Mouse (Mus musculus) megakaryocyte-erythroid progenitor cell, adult 5-6 weeks (primary cell): ENCODE results near the gene Shc1. TPM values are rescaled to one million over a fixed set of nuclear protein-coding genes. Genes with fewer than 3 reads are reported as not detected.
A peak's percentile ranks its signal among the peaks of the same experiment; 100 is the strongest.
"Not testable (repeated sequence)": the region's sequence is repeated elsewhere in the genome, so short reads cannot be mapped to it uniquely, and the experiment has no call there.

ENCODE experiments used
- ATAC-seq: replicated peaks from 2 replicates; pipeline ENCODE4 v1.8.0; 2016; ENCODE audit warnings: mild to moderate bottlenecking, inconsistent platforms; ENCODE audit not compliant: severe bottlenecking, poor library complexity, low FRiP score, low TSS enrichment
- total RNA-seq, 2 experiments: library from RNA; stranded (forward) in 1 of 2; stranded (reverse) in 1 of 2; fragments of 200-1000, 215-1000 nt in 1 of 2; fragments of >200 nt in 1 of 2; fragmentation: Nextera tagmentation in 1 of 2; gene quantifications; 2 replicates each; pipeline ENCODE4 v1.2.3; 2014 to 2017

The Shc1 gene
- total RNA-seq, 2 experiments from 2014 or later, result 68.5 to 95.9 TPM

DNA sequence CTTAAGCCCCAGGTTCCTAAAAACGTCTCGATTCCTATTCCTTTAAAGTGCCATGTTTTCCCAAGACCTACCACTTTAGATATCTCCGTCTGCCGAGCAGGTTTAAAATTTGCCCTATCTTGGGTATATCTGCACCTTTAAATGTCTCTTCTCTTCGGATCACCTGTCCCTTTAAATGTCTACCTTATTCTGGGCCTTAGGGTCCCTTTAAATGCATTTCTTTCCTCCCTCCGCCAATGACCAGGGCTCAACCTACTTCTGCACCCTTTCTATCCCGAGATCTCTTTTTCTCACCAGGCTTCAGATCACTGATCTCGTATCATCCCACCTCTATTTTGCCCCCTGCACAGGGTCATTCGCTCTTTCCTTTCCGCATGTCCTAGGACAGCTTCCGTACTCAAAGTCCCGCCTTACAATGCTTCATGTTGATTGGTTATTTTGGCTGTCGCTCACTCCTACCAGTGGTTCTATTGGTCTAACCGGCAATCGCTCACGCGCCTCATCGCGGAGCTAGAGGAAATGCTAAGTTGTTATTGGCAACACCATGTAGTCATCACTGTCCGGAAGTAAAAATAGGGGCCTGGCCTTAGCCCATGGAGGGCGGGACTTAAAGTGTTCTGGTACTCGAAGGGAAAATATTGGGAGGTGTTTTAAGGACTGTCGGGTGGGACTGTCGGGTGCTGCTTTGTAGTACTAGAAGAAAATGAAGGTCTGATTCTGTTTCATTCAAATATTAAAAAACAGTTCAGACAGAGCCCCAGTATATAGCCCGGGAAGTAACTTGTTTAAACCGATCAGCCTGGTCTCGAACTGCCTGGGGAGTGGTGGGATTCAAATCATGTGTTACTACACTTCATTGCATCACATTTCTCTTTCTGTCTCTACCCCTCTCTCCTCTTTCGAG, 6.5 kb upstream of the Shc1 start, which contains the start of gene Flad1:
Gene Flad1, minus strand, starts transcription at position 381 of the 904 bp plus-strand sequence.
- peak; percentile 99 for ATAC-seq

DNA sequence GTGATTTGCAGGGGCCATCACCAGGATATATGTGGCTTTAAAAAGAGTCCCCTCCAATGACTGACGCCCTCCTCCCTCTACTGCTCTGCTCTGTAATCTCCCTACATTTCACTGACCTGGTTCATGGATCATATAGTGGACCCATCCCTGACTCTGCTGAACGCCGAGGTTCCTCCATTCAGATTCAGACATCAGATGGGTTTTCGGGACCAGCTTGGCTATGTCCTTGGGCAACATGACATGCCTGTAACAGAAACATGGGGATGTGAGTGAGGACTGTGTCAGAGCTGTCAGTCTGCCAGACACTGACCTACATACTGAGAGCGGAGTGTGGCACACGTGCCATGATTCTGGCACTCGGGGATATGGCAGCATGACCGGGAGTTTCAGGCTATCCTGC, 2.1 kb upstream of the Shc1 start:
- ATAC-seq, result no peak

DNA sequence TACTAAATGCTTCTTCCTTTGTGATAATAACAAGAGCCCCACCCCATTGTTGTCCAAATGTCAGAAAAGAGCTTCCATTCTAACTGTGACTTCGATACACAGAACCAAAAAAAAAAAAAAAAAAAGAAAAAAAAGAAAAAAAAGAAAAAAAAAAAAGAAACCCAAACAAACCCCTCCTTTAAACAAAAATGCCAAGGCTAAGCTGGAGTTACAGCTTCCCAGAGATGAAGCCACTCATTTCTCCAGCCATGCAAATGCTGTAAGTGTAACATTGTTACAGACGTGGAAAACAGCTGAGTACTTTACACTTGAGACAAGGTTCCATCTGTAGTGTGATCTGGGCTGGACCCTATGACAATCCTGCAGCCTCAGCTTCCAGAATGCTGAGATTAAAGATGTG, 1.1 kb upstream of the Shc1 start:
- ATAC-seq, result no peak

GRCm38 (mm10) chr3:89417840-89418169, 438 bp upstream of the Shc1 start:
- ATAC-seq, result peak; percentile 4

- ATAC-seq, result no peak
These were observed 613 bp downstream of the Shc1 start for GRCm38 (mm10) chr3:89418861-89419250.

DNA sequence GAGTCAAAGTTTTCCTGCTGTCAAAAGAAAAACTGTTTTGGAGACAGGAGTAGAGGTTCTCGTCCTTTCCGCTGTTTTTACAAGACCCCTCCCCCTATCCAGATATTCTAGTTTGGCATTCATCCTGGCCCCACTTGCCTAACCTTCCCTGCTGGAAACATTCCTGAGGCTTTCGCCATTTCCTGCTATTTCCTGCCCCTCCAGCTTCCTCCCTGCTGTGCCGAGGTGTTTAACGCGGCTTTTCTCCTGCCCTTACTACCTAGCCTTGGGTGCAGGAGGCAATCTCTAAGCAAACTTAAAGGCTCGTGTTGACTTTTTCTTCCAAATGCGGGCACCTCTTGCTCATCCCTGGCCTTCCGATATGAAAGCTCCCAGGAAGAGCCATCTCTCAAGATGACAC, 1.3 kb downstream of the Shc1 start:
- no peak for ATAC-seq

GRCm38 (mm10) chr3:89419981-89420380, 1.7 kb downstream of the Shc1 start:
- no peak for ATAC-seq

- ATAC-seq, result no peak
These were observed 2.2 kb downstream of the Shc1 start for GRCm38 (mm10) chr3:89420421-89420820.

DNA sequence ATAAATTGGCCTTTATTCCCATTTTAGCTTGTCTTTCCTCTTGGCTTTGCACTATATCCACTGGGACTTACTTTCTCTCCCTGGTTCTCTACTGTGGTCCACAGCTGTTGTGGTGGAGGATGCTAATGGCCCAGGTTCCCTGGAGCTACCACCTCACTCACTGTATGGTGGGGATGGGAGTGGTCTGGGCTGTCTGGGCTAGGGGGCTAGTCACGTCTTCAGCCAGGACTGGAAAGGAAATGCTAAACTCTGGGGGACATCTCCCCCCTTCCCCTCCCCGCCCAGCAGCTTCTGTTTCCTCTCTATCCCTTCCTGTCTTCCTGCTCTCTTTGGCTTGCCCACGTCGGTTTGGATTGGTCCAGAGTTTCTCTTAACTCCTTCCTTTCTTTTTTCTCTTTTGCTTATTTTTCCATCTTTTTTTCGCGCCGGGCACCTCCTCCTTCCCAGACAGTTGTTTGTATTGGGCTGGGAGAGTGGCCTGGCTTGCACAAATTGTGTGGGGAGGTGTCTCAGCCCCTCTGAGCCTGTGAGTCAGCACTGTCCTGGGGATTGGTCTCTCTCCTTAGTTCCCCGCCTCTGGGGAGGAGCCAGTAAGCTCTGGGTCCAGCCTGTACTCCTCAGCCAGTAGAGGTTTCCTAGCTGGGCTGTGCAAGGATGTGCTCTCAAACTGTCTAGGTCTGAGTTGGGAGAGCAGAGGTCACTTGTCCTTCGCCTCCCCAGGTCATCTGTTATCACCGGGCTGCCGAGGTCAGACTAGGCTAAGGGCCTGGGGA, 2.9 kb downstream of the Shc1 start:
- ATAC-seq, result peak; percentile 62

GRCm38 (mm10) chr3:89421810-89422473, 3.7 kb downstream of the Shc1 start:
- ATAC-seq, result no peak

DNA sequence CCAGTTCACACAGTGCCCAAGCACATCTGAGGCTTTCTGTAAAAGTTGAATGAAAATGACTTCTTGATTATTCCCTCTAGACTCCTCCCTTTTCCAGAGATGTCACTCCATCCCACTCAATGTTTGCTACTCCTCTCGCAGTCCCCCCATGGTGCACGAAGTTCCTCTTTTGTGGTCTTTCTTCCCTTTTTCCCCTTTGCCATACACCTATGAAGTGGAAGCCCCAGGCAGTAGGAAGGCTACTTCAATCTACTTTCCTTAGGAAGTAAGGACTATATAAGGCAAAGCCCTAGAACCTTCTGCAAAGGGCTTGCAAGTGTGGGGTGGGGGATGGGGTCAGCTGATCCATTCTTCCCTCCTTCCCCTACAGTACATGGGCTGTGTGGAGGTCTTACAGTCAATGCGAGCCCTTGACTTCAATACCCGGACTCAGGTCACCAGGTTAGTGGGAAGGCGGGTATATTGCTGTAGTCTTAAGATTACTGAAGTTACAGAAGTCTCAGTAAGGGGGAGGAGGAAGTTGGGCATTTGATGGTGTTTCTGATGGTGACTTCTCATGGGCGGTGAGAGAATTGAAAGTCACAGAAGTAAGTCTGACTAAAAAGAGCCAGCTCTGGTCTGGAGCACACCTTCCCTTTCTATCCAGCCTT, 4.4 kb downstream of the Shc1 start:
- ATAC-seq, result no peak

DNA sequence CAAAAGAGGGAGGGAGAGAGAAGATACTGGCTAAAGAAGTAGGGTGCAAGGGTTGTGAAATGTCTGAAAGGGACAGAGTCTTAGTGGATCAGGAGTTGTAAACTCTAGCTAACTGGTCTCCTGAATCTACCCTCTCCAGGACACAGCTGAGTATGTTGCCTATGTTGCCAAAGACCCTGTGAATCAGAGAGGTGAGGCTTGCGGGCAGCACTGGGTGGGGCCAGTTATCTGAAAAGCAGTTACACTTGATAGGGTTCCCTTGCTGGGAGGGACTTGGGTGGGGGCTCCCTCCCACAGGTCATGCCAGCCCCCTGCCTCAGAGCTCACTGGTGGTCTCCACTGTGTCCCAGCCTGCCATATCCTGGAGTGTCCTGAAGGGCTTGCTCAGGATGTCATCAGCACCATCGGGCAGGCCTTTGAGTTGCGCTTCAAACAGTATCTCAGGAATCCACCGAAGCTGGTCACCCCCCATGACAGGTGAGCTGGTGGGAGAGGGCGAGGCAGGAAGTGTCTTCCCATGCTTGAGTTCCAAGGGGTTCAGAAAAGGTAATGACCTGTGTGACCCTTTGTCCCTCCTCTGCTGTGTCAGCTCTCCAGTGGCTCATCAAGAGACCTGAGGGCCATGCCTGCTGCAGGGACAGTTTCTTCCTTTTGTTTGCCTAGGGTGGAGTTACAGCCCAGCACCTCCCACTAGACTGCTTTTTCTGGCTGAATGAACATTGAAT, 6.3 kb downstream of the Shc1 start:
- 0 out of 2 replicates have a peak, but pooled peaks have one; percentile 20 for ATAC-seq

DNA sequence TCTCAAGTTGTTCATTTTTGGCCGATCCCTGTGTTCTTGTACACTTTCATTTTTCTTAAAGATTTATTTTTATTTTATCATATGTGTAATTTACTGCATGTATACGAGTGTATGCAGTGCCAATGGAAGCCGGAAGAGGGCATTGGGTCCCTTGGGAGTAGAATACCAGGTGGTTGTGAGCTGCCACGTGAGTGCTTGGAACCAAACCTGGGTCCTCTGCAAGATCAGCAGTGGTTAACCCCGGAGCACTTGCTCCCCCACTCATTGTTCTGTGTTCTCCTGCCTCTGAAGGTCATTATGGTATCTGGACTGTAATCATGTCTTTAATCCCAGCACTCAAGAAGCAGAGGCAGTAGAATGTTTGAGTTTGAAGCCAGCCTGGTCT, 6.9 kb downstream of the Shc1 start:
- no peak for ATAC-seq

DNA sequence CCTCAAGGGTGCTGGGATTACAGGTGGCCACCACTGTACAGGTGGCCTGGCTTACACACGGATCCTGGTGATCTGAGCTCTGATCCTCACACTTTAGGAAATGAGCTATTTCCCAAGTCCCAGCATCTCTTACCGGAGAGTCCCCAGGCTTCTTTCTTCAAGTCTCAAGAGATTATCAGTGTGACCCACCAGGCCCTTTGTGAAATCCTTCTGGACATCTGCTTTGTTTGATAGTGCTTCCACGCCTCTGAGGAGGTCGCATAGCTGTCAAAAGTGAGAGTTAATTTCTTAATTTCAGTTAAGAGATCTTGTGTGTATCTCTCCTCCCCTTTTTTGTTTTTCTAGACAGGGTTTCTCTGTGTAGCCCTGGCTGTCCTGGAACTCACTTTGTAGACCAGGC, 7.6 kb downstream of the Shc1 start:
- peak; percentile 42 for ATAC-seq

DNA sequence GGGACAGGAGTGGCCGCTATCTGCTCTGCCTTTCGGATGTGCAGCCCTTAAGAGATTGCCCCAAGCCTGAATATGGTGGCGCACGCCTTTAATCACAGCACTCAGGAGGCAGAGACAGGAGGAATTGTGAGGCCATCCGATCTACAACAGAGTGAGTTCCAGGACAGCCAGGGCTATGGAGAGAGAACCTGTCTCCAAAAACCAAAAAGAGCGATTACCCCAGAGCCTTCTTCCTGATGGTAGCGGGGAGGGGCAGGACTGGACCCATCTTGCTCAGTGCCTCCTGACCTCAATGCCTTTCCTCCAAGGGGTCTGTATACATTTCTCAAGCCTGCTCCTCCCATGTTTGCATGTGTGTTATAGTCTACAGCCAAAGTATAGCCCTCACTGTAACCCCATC, 10.8 kb downstream of the Shc1 start:
- ATAC-seq, result not testable (repeated sequence)

GRCm38 (mm10) chr3:89430171-89431159, 12.2 kb downstream of the Shc1 start, which contains the start of gene Pygo2:
TSS of gene Pygo2 (plus strand) at chr3:89430214.
- ATAC-seq, result peak; percentile 91

DNA sequence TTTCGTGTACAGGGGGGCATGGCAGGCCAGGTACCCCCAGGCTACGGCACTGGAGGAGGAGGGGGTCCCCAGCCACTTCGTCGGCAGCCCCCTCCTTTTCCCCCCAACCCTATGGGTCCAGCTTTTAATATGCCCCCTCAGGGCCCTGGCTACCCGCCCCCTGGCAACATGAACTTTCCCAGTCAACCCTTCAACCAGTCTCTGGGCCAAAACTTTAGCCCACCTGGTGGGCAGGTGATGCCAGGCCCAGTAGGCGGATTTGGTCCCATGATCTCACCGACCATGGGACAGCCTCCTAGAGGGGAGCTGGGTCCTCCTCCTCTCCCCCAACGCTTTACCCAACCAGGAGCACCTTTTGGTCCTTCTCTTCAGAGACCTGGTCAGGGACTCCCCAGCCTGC, 14.4 kb downstream of the Shc1 start:
- no peak for ATAC-seq

DNA sequence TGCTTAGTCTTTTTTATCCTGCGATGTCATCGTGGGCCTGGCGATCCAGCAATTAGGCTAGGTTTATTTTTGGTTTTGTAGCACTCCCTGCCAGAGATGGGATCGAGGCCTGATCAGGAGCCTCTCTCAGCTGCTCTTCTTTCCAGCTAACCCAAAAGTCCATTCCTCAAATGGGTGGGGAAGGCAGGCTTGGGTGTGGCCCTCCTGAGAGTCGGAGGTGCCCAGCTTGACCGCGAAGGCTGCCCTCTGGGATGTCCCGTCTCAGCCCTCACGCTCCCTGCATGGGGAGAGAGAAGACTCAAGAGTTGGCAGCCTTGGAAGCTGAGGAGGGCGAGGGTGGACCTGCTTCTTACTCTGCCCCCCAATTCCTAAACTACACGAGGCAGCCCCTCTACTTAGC, 16.3 kb downstream of the Shc1 start:
- no peak for ATAC-seq
